Mouse (Mus musculus) 3134 (cell line): ENCODE results near the gene Carm1.

ENCODE experiments used
- DNase-seq: peaks from one replicate; pipeline ENCODE4 v3.0.0-alpha.2; 2011; ENCODE audit warnings: low spot score; ENCODE audit not compliant: insufficient read length; ENCODE audit errors: extremely low read depth

Gene Carm1

DNA sequence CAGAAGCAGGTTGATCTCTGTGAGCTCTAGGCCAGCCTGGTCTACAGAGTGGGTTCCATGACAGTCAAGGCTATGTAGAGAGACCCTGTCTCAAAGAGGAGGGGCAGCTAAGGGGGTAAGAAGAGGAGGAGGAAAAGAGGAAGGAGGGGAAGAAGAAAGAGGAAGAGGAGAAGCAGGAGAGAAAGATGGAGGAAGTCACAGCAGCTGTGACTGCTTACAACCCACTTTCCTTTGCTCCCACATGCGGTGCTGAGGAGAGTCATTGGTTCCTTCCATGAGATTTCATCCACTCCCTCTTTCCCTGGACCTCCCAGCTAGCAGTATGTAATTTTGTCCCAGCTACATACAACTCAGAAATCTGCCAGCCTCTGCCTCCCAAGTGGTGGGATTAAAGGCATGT, 60.0 kb downstream of the Carm1 start:
- DNase-seq: no peak

- DNase-seq: peak; percentile 64
Measured at GRCm38 (mm10) chr9:21609861-21610260, 63.2 kb downstream of the Carm1 start.

- DNase-seq: no peak
Measured at GRCm38 (mm10) chr9:21614864-21615616, 68.3 kb downstream of the Carm1 start.

- DNase-seq: peak; percentile 99
Measured at GRCm38 (mm10) chr9:21615617-21616231, 69.0 kb downstream of the Carm1 start, which contains the start of gene Smarca4. Smarca4 (plus strand) TSS chr9:21616169.

DNA sequence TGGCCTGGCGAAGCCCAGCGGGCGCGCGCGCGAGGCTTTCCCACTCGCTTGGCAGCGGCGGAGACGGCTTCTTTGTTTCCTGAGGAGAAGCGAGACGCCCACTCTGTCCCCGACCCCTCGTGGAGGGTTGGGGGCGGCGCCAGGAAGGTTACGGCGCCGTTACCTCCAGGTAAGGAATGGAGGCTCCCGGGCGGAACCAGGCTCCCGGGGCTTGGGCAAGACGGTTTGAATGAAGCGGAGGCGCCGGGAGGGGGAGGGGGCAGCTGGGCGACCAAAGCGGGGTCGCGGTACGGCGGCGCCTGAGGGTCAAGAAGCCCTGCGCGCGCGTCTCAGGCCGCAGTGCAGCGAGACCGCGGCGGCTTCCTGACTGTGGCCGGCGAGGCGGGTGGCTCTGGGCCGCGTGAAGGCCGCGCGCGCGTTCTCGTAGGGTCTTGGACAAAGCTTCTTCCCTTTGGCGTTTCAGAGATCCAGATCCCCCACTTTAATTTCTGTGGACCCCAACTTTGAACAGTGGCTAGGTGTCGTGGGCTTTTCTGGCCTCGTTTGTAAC, 69.6 kb downstream of the Carm1 start:
- DNase-seq: peak; percentile 89

DNA sequence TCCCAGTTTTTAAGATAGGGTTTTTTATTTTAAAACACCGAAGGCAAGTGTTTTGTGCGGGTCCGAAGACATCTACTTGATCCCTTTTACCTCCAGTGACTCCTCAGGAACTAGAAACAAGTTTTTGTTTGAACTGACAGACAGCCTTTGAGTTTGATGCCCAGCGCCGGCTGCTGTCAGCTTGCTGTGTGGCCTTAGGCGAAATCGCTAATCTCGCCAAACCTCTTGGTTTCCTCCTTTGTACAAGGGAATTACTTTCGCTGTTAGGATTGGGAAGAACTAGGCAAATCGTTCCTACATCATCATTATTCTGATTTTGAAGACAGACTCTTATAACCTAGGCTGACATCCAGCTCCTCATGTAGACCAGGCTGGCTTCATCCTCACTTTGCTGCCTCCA, 70.4 kb downstream of the Carm1 start:
- DNase-seq: no peak

GRCm38 (mm10) chr9:21620229-21620628, 73.5 kb downstream of the Carm1 start:
- no peak for DNase-seq

GRCm38 (mm10) chr9:21622676-21623075, 76.0 kb downstream of the Carm1 start:
- DNase-seq: no peak

DNA sequence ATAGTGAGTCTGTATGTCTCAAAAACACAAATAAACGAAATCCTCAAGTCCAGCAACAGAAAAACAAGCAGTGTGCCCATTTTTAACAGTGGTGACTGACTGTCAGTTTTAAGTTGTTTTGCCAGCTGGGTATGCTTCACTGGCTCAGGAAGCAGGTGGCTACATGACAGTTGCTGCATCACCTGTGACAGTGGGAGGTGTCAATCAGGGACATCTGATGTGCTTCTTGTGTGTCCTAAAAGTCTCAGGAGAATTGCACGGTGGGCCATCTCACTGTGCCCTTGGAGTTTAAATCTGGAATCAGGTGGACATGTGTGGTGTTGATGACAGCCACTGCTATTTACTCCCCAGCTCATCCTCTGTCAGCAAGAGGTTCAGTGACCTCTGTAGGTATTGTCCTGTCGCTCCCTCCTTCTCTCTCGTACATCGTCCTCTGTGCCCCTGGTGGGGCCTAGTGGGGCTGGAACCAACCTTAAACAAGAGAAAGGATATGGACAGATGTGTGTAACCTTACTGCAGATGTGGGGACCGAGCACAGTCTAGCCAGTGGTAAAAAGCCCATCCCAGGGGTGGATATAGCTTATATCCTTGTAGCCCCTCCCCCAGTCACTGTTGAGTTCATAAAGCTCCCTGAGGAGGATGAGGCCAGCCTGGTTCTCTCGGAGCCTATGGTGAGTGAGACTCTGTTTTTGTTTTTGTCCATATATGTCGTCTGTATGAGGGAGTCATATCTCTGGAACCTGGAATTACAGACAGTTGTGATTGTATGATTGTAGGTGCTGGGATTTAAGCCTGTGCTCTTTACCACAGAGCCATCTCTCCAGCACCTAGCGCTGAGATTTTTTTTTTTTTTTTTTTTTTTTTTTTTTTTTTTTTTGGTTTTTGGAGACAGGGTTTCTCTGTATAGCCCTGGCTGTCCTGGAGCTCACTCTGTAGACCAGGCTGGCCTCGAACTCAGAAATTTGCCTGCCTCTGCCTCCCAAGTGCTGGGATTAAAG, 78.9 kb downstream of the Carm1 start:
- DNase-seq: no peak

DNA sequence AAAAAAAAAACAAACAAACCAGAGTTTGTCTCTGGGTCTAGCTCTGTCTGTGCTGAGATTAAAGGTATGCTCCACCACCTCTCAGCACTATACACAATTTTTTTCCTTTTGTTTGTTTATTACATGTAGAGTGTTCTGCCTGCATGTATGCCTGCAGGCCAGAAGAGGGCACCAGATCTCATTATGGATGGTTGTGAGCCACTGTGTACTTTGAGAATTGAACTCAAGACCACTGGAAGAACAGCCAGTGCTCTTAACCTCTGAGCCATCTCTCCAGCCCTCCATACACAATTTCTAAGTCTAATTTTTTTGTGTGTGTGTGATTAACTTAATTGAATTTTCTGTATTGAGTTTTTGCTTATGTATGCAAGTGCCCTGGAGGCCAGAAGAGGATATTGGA, 79.9 kb downstream of the Carm1 start:
- no peak for DNase-seq

DNA sequence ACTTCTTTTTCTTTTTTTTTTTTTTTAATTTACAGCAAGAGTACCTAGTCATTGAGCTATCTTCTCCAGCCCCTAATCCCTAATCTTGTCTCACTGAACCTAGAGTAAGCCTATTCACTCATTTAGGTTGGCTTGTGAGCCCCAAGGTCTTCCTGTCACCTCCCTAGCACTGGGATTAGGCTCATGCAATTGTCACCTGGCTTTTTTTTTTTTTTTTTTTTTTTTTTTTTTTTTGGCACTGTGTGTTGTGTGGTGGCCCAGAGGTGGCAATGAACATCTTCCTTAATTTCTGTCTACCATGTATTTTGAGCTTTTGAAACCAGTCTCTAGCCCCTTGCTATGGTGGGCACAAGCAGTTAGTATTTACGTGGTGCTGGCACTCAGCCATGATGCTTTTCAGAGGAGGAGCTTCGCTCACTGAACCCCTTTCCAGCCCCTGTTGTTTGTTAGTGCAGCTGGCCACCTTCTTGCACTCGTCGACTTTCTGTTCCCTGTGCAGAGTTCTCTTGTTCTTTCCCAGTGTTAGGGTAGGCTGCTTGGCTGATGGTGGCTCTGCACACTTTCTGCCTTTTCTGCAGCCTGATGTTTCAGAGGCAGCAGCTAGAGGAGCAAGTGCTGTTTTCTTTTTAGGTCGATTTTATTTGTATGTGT, 80.6 kb downstream of the Carm1 start:
- DNase-seq: no peak

GRCm38 (mm10) chr9:21630673-21631072, 84.0 kb downstream of the Carm1 start:
- peak; percentile 34 for DNase-seq

GRCm38 (mm10) chr9:21633106-21633505, 86.4 kb downstream of the Carm1 start:
- no peak for DNase-seq

- no peak for DNase-seq
Measured at GRCm38 (mm10) chr9:21635639-21636038, 88.9 kb downstream of the Carm1 start.

- no peak for DNase-seq
Measured at GRCm38 (mm10) chr9:21639031-21639430, 92.3 kb downstream of the Carm1 start.
